Mouse (Mus musculus) CD4-positive, CD25-positive, alpha-beta regulatory T cell, adult 2 months (primary cell): ENCODE data around the gene RPS10-NUDT3.

Experiments
- DNase-seq: peaks from one replicate; pipeline ENCODE4 v3.0.0-alpha.2; 2012; ENCODE audit warnings: low read depth, low spot score

RPS10-NUDT3 gene

GRCm38 (mm10) chr17:27610679-27611518 lies 24.1 kb downstream of the RPS10-NUDT3 start:
- DNase-seq: no peak

- no peak for DNase-seq
Measured at GRCm38 (mm10) chr17:27609576-27609975, 25.4 kb downstream of the RPS10-NUDT3 start.

GRCm38 (mm10) chr17:27603522-27604234 lies 31.3 kb downstream of the RPS10-NUDT3 start:
- no peak for DNase-seq

- no peak for DNase-seq
Measured at GRCm38 (mm10) chr17:27603036-27603435, 32.0 kb downstream of the RPS10-NUDT3 start.

- DNase-seq: no peak
Measured at GRCm38 (mm10) chr17:27600869-27601268, 34.2 kb downstream of the RPS10-NUDT3 start.

- no peak for DNase-seq
Measured at GRCm38 (mm10) chr17:27600286-27600685, 34.7 kb downstream of the RPS10-NUDT3 start.

GRCm38 (mm10) chr17:27596376-27597190 lies 38.4 kb downstream of the RPS10-NUDT3 start:
- no peak for DNase-seq

GRCm38 (mm10) chr17:27595659-27596375 lies 39.2 kb downstream of the RPS10-NUDT3 start:
- DNase-seq: no peak

GRCm38 (mm10) chr17:27592565-27592910 lies 42.5 kb downstream of the RPS10-NUDT3 start:
- DNase-seq: no peak

- DNase-seq: peak; percentile 67
Measured at GRCm38 (mm10) chr17:27591826-27592564, 43.0 kb downstream of the RPS10-NUDT3 start.

- no peak for DNase-seq
Measured at GRCm38 (mm10) chr17:27588231-27588630, 46.8 kb downstream of the RPS10-NUDT3 start.

- no peak for DNase-seq
Measured at GRCm38 (mm10) chr17:27587252-27587651, 47.8 kb downstream of the RPS10-NUDT3 start.

- no peak for DNase-seq
Measured at GRCm38 (mm10) chr17:27586661-27587060, 48.4 kb downstream of the RPS10-NUDT3 start.

GRCm38 (mm10) chr17:27583185-27583894 lies 51.7 kb downstream of the RPS10-NUDT3 start:
- DNase-seq: no peak

GRCm38 (mm10) chr17:27580392-27581068 lies 54.5 kb downstream of the RPS10-NUDT3 start:
- DNase-seq: no peak

- no peak for DNase-seq
Measured at GRCm38 (mm10) chr17:27579816-27580215, 55.2 kb downstream of the RPS10-NUDT3 start.

GRCm38 (mm10) chr17:27578487-27578886 lies 56.5 kb downstream of the RPS10-NUDT3 start:
- no peak for DNase-seq

GRCm38 (mm10) chr17:27577468-27577867 lies 57.6 kb downstream of the RPS10-NUDT3 start:
- no peak for DNase-seq

GRCm38 (mm10) chr17:27576056-27576455 lies 59.0 kb downstream of the RPS10-NUDT3 start:
- DNase-seq: no peak
